In genomic region chr2:45055034-45055615, GRCm38 (mm10) we compare ENCODE assay signal across 10 mouse cellular contexts.
A peak's percentile ranks its signal among the peaks of the same experiment; 100 is the strongest.
DNase-seq lines count a peak whose midpoint lies in the region; ATAC-seq and TF ChIP-seq lines count a peak whose summit lies in the region.
"Had no signal": no experiment of that assay in that cellular context is flagged by ENCODE, and none has a peak within 500 bp of the region (broad histone marks: within the 10 kb centered on the region; RNA-seq: fewer than 3 reads in every experiment).

No protein-coding gene starts in this region.

- WGBS in heart, embryonic 13.5 days: 42% methylated on average over 8 of the region's 8 CpGs
- 78% methylated on average over 8 of the region's 8 CpGs for WGBS in limb, embryonic 10.5 days
- 47% methylated on average over 8 of the region's 8 CpGs for WGBS in olfactory bulb, adult 2 months

- peak overlapping the region; percentile 43; the same call in 1 of the 2 replicates for H3K27ac ChIP-seq in heart, embryonic 13.5 days (replicated peaks)
- 0 out of 2 replicates have a peak overlapping the region, but pooled peaks have one; percentile 10 for H3K27ac ChIP-seq in limb, embryonic 10.5 days
- H3K27ac ChIP-seq in olfactory bulb, adult 2 months (ENCODE audit: insufficient read depth, low read depth, low read length): peak overlapping the region; percentile 34

- intact Hi-C loops in heart, postnatal 14 days (cut with DNase I): no loop called here

- no peak overlapping the region for H3K4me3 ChIP-seq in heart, embryonic 13.5 days
- peak overlapping the region; percentile 59 for H3K4me3 ChIP-seq in megakaryocyte, embryonic 14.5 days (replicated peaks)
- no peak overlapping the region for H3K4me3 ChIP-seq in limb, embryonic 10.5 days
- no peak overlapping the region for H3K4me3 ChIP-seq in olfactory bulb, adult 2 months (ENCODE audit: insufficient read depth, low read depth, low read length)

- DNase-seq in heart, postnatal 14 days: no peak
- DNase-seq in limb, embryonic 10.5 days (ENCODE audit: low spot score): no peak
- DNase-seq in adrenal gland, adult 2 months: no peak
- DNase-seq: adrenal gland, postnatal 14 days; lung, postnatal 14 days had no signal

- H3K9me3 ChIP-seq in heart, embryonic 13.5 days: no peaks in the 10 kb centered on the region
- H3K9me3 ChIP-seq in megakaryocyte, embryonic 14.5 days: no peaks in the 10 kb centered on the region
- no peaks in the 10 kb centered on the region for H3K9me3 ChIP-seq in limb, embryonic 10.5 days (replicated peaks)

- H3K36me3 ChIP-seq in heart, embryonic 13.5 days: no peaks in the 10 kb centered on the region
- peaks cover 81% of the 10 kb centered on the region for H3K36me3 ChIP-seq in megakaryocyte, embryonic 14.5 days (replicated peaks; ENCODE audit: low read length)
- no peaks in the 10 kb centered on the region for H3K36me3 ChIP-seq in limb, embryonic 10.5 days

- TF ChIP-seq CTCF in olfactory bulb, adult 2 months (IDR thresholded peaks at IDR 0.05; ENCODE audit: insufficient read depth, low read depth, low read length): no peak

- ATAC-seq in heart, embryonic 13.5 days (ENCODE audit: extremely low read depth, insufficient number of reproducible peaks, low FRiP score, low TSS enrichment): no peak
- no peak for ATAC-seq in megakaryocyte, adult 5-6 weeks (ENCODE audit: poor library complexity, severe bottlenecking)
- ATAC-seq: intestine, embryonic 16.5 days had no signal

- peaks cover 71% of the 10 kb centered on the region for H3K4me1 ChIP-seq in heart, embryonic 13.5 days
- peaks cover 98% of the 10 kb centered on the region for H3K4me1 ChIP-seq in megakaryocyte, embryonic 14.5 days
- peaks cover 55% of the 10 kb centered on the region for H3K4me1 ChIP-seq in limb, embryonic 10.5 days
- H3K4me1 ChIP-seq in olfactory bulb, adult 2 months (ENCODE audit: control insufficient read depth, insufficient read depth, low read length): peaks cover 19% of the 10 kb centered on the region

- peak overlapping the region; percentile 32 for H3K4me2 ChIP-seq in heart, embryonic 13.5 days

- H3K27me3 ChIP-seq in heart, embryonic 13.5 days (replicated peaks): no peaks in the 10 kb centered on the region
- H3K27me3 ChIP-seq in megakaryocyte, embryonic 14.5 days (replicated peaks): no peaks in the 10 kb centered on the region
- H3K27me3 ChIP-seq in limb, embryonic 10.5 days (ENCODE audit: low read depth, poor library complexity, severe bottlenecking): peaks cover 2% of the 10 kb centered on the region; the same call in 1 of the 2 replicates

- no peak for TF ChIP-seq POLR2A in olfactory bulb, adult 2 months (IDR thresholded peaks at IDR 0.05; ENCODE audit: insufficient read depth, low read depth, low read length)

- H3K9ac ChIP-seq in heart, embryonic 13.5 days: no peak overlapping the region; the same call in 1 of the 2 replicates
